Mouse (Mus musculus) spleen, adult 2 months (tissue): ENCODE results near the gene Helb. TPM values are rescaled to one million over a fixed set of nuclear protein-coding genes. Genes with fewer than 3 reads are reported as not detected.
"Not testable (repeated sequence)": the region's sequence is repeated elsewhere in the genome, so short reads cannot be mapped to it uniquely, and the experiment has no call there.

Source experiments
- DNase-seq, 2 experiments: peaks; one replicate each; pipeline versions ENCODE4 v3.0.0 to v3.0.0-alpha.2; 2012 to 2021; ENCODE audit warnings: low spot score in 2 of 2, low read depth in 1 of 2
- H3K27ac ChIP-seq: fragments of 200-500 bp; 2 replicates; pipeline ENCODE4 v1.5.1; 2012; ENCODE audit warnings: low read length, inconsistent platforms; ENCODE audit not compliant: insufficient read depth
- H3K27me3 ChIP-seq: fragments of 200-500 bp; 2 replicates; pipeline ENCODE4 v1.6.1; 2012; ENCODE audit warnings: mild to moderate bottlenecking, moderate library complexity, low read length, inconsistent platforms; ENCODE audit not compliant: control insufficient read depth, insufficient read depth
- H3K36me3 ChIP-seq: fragments of 200-500 bp; 2 replicates; pipeline ENCODE4 v1.6.1; 2012; ENCODE audit warnings: mild to moderate bottlenecking, low read length, inconsistent platforms; ENCODE audit not compliant: control insufficient read depth, insufficient read depth
- H3K4me1 ChIP-seq: fragments of 200-500 bp; 2 replicates; pipeline ENCODE4 v1.6.1; 2011; ENCODE audit warnings: inconsistent platforms; ENCODE audit not compliant: control insufficient read depth, insufficient read depth, insufficient read length
- H3K4me3 ChIP-seq: fragments of 200-500 bp; 2 replicates; pipeline ENCODE4 v1.5.1; 2011; ENCODE audit warnings: mild to moderate bottlenecking, inconsistent platforms; ENCODE audit not compliant: insufficient read depth, insufficient read length; ENCODE audit errors: extremely low read depth
- CTCF ChIP-seq: fragments of 200-500 bp; IDR thresholded peaks from 2 replicates; pipeline ENCODE4 v1.5.1; 2011; ENCODE audit warnings: mild to moderate bottlenecking, inconsistent platforms; ENCODE audit not compliant: insufficient read depth, insufficient read length, insufficient replicate concordance; ENCODE audit errors: extremely low read depth
- POLR2A ChIP-seq: fragments of 200-500 bp; IDR thresholded peaks from 2 replicates; pipeline ENCODE4 v1.6.1; 2011; ENCODE audit warnings: low read depth, low read length, inconsistent platforms
- WGBS: fragments of 180-500 bp; shearing (Covaris S2); methylation state at CpG from one replicate; pipeline ENCODE4 v1.1.7; 2018; 5-methylcytosine and 5-hydroxymethylcytosine counted together
- polyA plus RNA-seq: library from polyadenylated mRNA; depleted of rRNA; stranded (reverse); fragments of >200 nt; gene quantifications from 2 replicates; pipeline ENCODE4 v1.2.3, GENCODE M21; 2012

The Helb gene
- polyA plus RNA-seq, 1 experiment, result 9.3 TPM

GRCm38 (mm10) chr10:120115249-120115648 is 2.5 kb upstream of the Helb start:
- Histone ChIP-seq H3K27me3 (no peaks in the 10 kb centered on the region), H3K36me3 (no peaks in the 10 kb centered on the region), H3K27ac (no peak overlapping the region), H3K4me1 (no peaks in the 10 kb centered on the region), H3K4me3 (no peak overlapping the region)
- TF ChIP-seq CTCF (no peak), POLR2A (no peak)
- WGBS, result 93% methylated on average over 1 of the region's 1 CpGs
- no peak for DNase-seq

- no peak for DNase-seq
- no peak overlapping the region for H3K27ac ChIP-seq
- no peak overlapping the region for H3K4me3 ChIP-seq
- TF ChIP-seq POLR2A, result no peak
- TF ChIP-seq CTCF, result no peak
- 89% methylated on average over 7 of the region's 7 CpGs for WGBS
- H3K36me3 ChIP-seq, result no peaks in the 10 kb centered on the region
- H3K4me1 ChIP-seq, result no peaks in the 10 kb centered on the region
- no peaks in the 10 kb centered on the region for H3K27me3 ChIP-seq
Measured at GRCm38 (mm10) chr10:120114493-120114892, 1.7 kb upstream of the Helb start.

- 90% methylated on average over 6 of the region's 6 CpGs for WGBS
- no peak for DNase-seq
- TF ChIP-seq POLR2A (no peak), CTCF (no peak)
- Histone ChIP-seq H3K4me3 (no peak overlapping the region), H3K27ac (no peak overlapping the region), H3K27me3 (no peaks in the 10 kb centered on the region), H3K4me1 (no peaks in the 10 kb centered on the region), H3K36me3 (no peaks in the 10 kb centered on the region; the same call in 1 of the 2 replicates)
Measured at GRCm38 (mm10) chr10:120113980-120114379, 1.2 kb upstream of the Helb start.

- not testable (repeated sequence) for H3K27me3 ChIP-seq, H3K36me3 ChIP-seq, H3K4me1 ChIP-seq, H3K4me3 ChIP-seq, DNase-seq
- peak overlapping the region; percentile 91; the same call in 1 of the 2 replicates for H3K27ac ChIP-seq
- WGBS, result 23% methylated on average over 9 of the region's 9 CpGs
Measured at GRCm38 (mm10) chr10:120113482-120113881, 695 bp upstream of the Helb start.

GRCm38 (mm10) chr10:120111691-120112319 is 982 bp downstream of the Helb start:
- no peaks in the 10 kb centered on the region for H3K27me3 ChIP-seq
- TF ChIP-seq POLR2A (no peak), CTCF (no peak)
- H3K4me3 ChIP-seq, result peak overlapping the region; percentile 86; the same call in 1 of the 2 replicates
- H3K27ac ChIP-seq, result no peak overlapping the region
- DNase-seq, result no peak
- H3K36me3 ChIP-seq, result peaks cover 3% of the 10 kb centered on the region; the same call in 1 of the 2 replicates
- H3K4me1 ChIP-seq, result no peaks in the 10 kb centered on the region
- WGBS, result 61% methylated on average over 3 of the region's 3 CpGs

GRCm38 (mm10) chr10:120100806-120101205 is 12.0 kb downstream of the Helb start:
- no peak for DNase-seq
- 97% methylated on average over 1 of the region's 1 CpGs for WGBS
- no peaks in the 10 kb centered on the region for H3K27me3 ChIP-seq
- TF ChIP-seq CTCF (no peak), POLR2A (no peak)
- H3K36me3 ChIP-seq, result peaks cover 46% of the 10 kb centered on the region
- no peaks in the 10 kb centered on the region for H3K4me1 ChIP-seq
- no peak overlapping the region for H3K27ac ChIP-seq
- no peak overlapping the region for H3K4me3 ChIP-seq

GRCm38 (mm10) chr10:120097564-120097963 is 15.2 kb downstream of the Helb start:
- Histone ChIP-seq H3K36me3 (peaks cover 41% of the 10 kb centered on the region), H3K4me1 (no peaks in the 10 kb centered on the region), H3K27ac (no peak overlapping the region), H3K27me3 (no peaks in the 10 kb centered on the region), H3K4me3 (no peak overlapping the region)
- no peak for DNase-seq
- 92% methylated on average over 5 of the region's 5 CpGs for WGBS
- TF ChIP-seq CTCF (no peak), POLR2A (no peak)

- H3K36me3 ChIP-seq, result peaks cover 48% of the 10 kb centered on the region
- no peak overlapping the region for H3K27ac ChIP-seq
- no peak for DNase-seq
- 96% methylated on average over 5 of the region's 5 CpGs for WGBS
- H3K27me3 ChIP-seq, result no peaks in the 10 kb centered on the region
- H3K4me1 ChIP-seq, result no peaks in the 10 kb centered on the region
- TF ChIP-seq POLR2A, result no peak
- TF ChIP-seq CTCF, result no peak
- H3K4me3 ChIP-seq, result no peak overlapping the region
Measured at GRCm38 (mm10) chr10:120095716-120096115, 17.1 kb downstream of the Helb start.
